ENCODE assay signal across 7 mouse cellular contexts in the genomic region with DNA sequence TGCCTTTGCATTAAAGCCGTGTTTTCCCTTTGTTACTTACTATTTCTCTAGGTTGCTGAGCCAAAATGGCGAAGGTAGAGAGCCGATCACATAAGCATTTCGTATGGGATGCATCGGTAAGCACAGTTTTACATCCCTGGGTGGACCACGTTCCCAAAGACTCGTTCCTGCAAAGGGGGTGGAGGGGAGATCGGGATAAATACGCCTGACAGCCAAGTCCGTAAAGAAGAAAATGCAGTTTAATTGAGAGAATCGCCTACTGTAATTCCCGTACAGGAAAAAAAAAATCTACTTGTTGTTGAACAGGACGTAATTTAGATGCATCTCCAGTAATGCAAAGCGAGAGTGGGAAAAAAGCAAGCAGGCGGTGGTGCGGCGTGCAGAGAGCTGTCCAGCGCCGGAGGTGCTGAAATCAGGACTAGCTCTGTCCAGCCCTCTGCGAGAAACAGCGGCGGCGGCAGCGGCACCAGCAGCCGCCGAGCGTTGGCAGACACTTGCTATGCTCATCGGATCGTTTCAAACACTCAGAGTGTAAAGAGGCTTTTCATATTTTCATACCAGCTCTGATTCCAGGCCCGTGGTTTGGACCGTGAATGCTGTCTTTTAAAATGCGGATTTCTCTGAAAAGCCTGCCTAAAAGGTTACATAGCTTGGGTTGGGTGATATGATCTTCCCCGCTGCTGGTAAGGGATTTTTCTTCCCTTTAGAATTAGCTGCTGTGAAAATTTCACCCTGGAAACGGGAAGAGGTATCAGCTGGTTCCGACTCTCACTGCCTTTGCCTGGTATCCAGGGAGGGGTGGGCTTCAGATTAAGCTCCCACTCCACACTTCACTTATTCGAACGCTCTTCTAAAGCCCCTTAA.
DNase-seq lines count a peak whose midpoint lies in the region; ATAC-seq and TF ChIP-seq lines count a peak whose summit lies in the region.

No protein-coding gene starts in this region.

- H3K4me3 ChIP-seq in embryonic facial prominence, embryonic 13.5 days = peak overlapping the region; percentile 22
- H3K4me3 ChIP-seq in heart, embryonic 12.5 days = peak overlapping the region; percentile 14
- H3K4me3 ChIP-seq in kidney, embryonic 15.5 days (replicated peaks) = peak overlapping the region; percentile 23
- no peak overlapping the region for H3K4me3 ChIP-seq in limb, embryonic 11.5 days (ENCODE audit: low read depth, low read length)
- H3K4me3 ChIP-seq in midbrain, embryonic 15.5 days = peak overlapping the region; percentile 52
- H3K4me3 ChIP-seq in testis, adult 2 months (ENCODE audit: control insufficient read depth, low read depth, low read length) = peak overlapping the region; percentile 39

- H3K4me2 ChIP-seq in embryonic facial prominence, embryonic 13.5 days = peak overlapping the region; percentile 55
- peak overlapping the region; percentile 60 for H3K4me2 ChIP-seq in heart, embryonic 12.5 days
- peak overlapping the region; percentile 54 for H3K4me2 ChIP-seq in kidney, embryonic 15.5 days
- peak overlapping the region; percentile 24; the same call in 1 of the 2 replicates for H3K4me2 ChIP-seq in limb, embryonic 11.5 days (ENCODE audit: low read depth, severe bottlenecking)
- peak overlapping the region; percentile 60 for H3K4me2 ChIP-seq in midbrain, embryonic 15.5 days

- H3K9ac ChIP-seq in embryonic facial prominence, embryonic 13.5 days = no peak overlapping the region
- no peak overlapping the region for H3K9ac ChIP-seq in heart, embryonic 12.5 days
- no peak overlapping the region for H3K9ac ChIP-seq in kidney, embryonic 15.5 days
- no peak overlapping the region for H3K9ac ChIP-seq in limb, embryonic 11.5 days (ENCODE audit: low read length)
- H3K9ac ChIP-seq in midbrain, embryonic 15.5 days = peak overlapping the region; percentile 57

- peak; percentile 79; the same call in 1 of the 2 replicates for ATAC-seq in embryonic facial prominence, embryonic 13.5 days (ENCODE audit: insufficient number of reproducible peaks, insufficient read depth, low FRiP score, low TSS enrichment, low read depth)
- peak; percentile 73 for ATAC-seq in heart, embryonic 12.5 days (ENCODE audit: insufficient number of reproducible peaks, low FRiP score)
- peak; percentile 93 for ATAC-seq in kidney, embryonic 15.5 days (replicated peaks; ENCODE audit: low FRiP score)
- ATAC-seq in limb, embryonic 11.5 days (ENCODE audit: insufficient number of reproducible peaks, low FRiP score, low TSS enrichment, low read depth) = 0 out of 2 replicates have a peak, but pooled peaks have one; percentile 67
- peak; percentile 91 for ATAC-seq in midbrain, embryonic 15.5 days (replicated peaks)

- H3K9me3 ChIP-seq in embryonic facial prominence, embryonic 13.5 days = no peaks in the 10 kb centered on the region
- H3K9me3 ChIP-seq in heart, embryonic 12.5 days (replicated peaks) = no peaks in the 10 kb centered on the region
- no peaks in the 10 kb centered on the region for H3K9me3 ChIP-seq in kidney, embryonic 15.5 days (replicated peaks)
- H3K9me3 ChIP-seq in limb, embryonic 11.5 days (ENCODE audit: control insufficient read depth, low read length) = no peaks in the 10 kb centered on the region
- H3K9me3 ChIP-seq in midbrain, embryonic 15.5 days = no peaks in the 10 kb centered on the region

- DNase-seq in c-Kit-positive CD71-negative TER-119-negative erythroid progenitor cells, embryonic 14.5 days (ENCODE audit: low read depth) = peak; percentile 17
- peak; percentile 90 for DNase-seq in limb, embryonic 11.5 days (ENCODE audit: low spot score)

- peaks cover 3% of the 10 kb centered on the region for H3K4me1 ChIP-seq in embryonic facial prominence, embryonic 13.5 days
- H3K4me1 ChIP-seq in heart, embryonic 12.5 days (replicated peaks) = peaks cover 3% of the 10 kb centered on the region; the same call in 1 of the 2 replicates
- 0 out of 2 replicates have a peak, but pooled peaks cover 4% of the 10 kb centered on the region for H3K4me1 ChIP-seq in kidney, embryonic 15.5 days
- H3K4me1 ChIP-seq in limb, embryonic 11.5 days (ENCODE audit: control insufficient read depth, insufficient read depth, low read length) = no peaks in the 10 kb centered on the region
- H3K4me1 ChIP-seq in midbrain, embryonic 15.5 days = peaks cover 14% of the 10 kb centered on the region
- H3K4me1 ChIP-seq in testis, adult 2 months (ENCODE audit: control insufficient read depth, insufficient read depth, low read length) = peaks cover 3% of the 10 kb centered on the region; the same call in 1 of the 2 replicates

- TF ChIP-seq POLR2A in testis, adult 2 months (IDR thresholded peaks at IDR 0.05; ENCODE audit: control insufficient read depth, low read depth, low read length) = no peak

- no peaks in the 10 kb centered on the region for H3K36me3 ChIP-seq in embryonic facial prominence, embryonic 13.5 days
- no peaks in the 10 kb centered on the region for H3K36me3 ChIP-seq in heart, embryonic 12.5 days
- no peaks in the 10 kb centered on the region for H3K36me3 ChIP-seq in kidney, embryonic 15.5 days
- no peaks in the 10 kb centered on the region for H3K36me3 ChIP-seq in limb, embryonic 11.5 days (ENCODE audit: control insufficient read depth, insufficient read depth, low read length)
- no peaks in the 10 kb centered on the region for H3K36me3 ChIP-seq in midbrain, embryonic 15.5 days (replicated peaks)
- no peaks in the 10 kb centered on the region for H3K36me3 ChIP-seq in testis, adult 2 months (ENCODE audit: control insufficient read depth, insufficient read depth, low read length)

- H3K27me3 ChIP-seq in embryonic facial prominence, embryonic 13.5 days = no peaks in the 10 kb centered on the region; the same call in 1 of the 2 replicates
- no peaks in the 10 kb centered on the region for H3K27me3 ChIP-seq in heart, embryonic 12.5 days (replicated peaks)
- no peaks in the 10 kb centered on the region for H3K27me3 ChIP-seq in kidney, embryonic 15.5 days
- no peaks in the 10 kb centered on the region for H3K27me3 ChIP-seq in limb, embryonic 11.5 days (ENCODE audit: control insufficient read depth, insufficient read depth, low read length)
- H3K27me3 ChIP-seq in midbrain, embryonic 15.5 days (replicated peaks) = no peaks in the 10 kb centered on the region
- no peaks in the 10 kb centered on the region for H3K27me3 ChIP-seq in testis, adult 2 months (ENCODE audit: control insufficient read depth, insufficient read depth, low read length)

- TF ChIP-seq CTCF in testis, adult 2 months (IDR thresholded peaks at IDR 0.05; ENCODE audit: control insufficient read depth, insufficient read depth, insufficient replicate concordance, low read depth, low read length) = no peak

- 5% methylated on average over 37 of the region's 37 CpGs for WGBS in embryonic facial prominence, embryonic 13.5 days
- 6% methylated on average over 37 of the region's 37 CpGs for WGBS in heart, embryonic 12.5 days
- WGBS in kidney, embryonic 15.5 days = 6% methylated on average over 37 of the region's 37 CpGs
- 6% methylated on average over 37 of the region's 37 CpGs for WGBS in limb, embryonic 11.5 days
- WGBS in midbrain, embryonic 15.5 days = 1% methylated on average over 37 of the region's 37 CpGs

- H3K27ac ChIP-seq in embryonic facial prominence, embryonic 13.5 days = no peak overlapping the region
- H3K27ac ChIP-seq in heart, embryonic 12.5 days (ENCODE audit: poor library complexity, severe bottlenecking) = no peak overlapping the region
- H3K27ac ChIP-seq in kidney, embryonic 15.5 days = no peak overlapping the region
- H3K27ac ChIP-seq in limb, embryonic 11.5 days (replicated peaks; ENCODE audit: low read depth, low read length) = no peak overlapping the region
- peak overlapping the region; percentile 94 for H3K27ac ChIP-seq in midbrain, embryonic 15.5 days
- H3K27ac ChIP-seq in testis, adult 2 months (ENCODE audit: control insufficient read depth, insufficient read depth, low read depth, low read length) = no peak overlapping the region
